Mouse (Mus musculus) spleen, adult 2 months (tissue): ENCODE measurements around the gene Tas2r118. TPM values are rescaled to one million over a fixed set of nuclear protein-coding genes. Genes with fewer than 3 reads are reported as not detected.

Source experiments
- DNase-seq, 2 experiments: peaks; one replicate each; pipeline versions ENCODE4 v3.0.0 to v3.0.0-alpha.2; 2012 to 2021; ENCODE audit warnings: low spot score in 2 of 2, low read depth in 1 of 2
- H3K27ac ChIP-seq: fragments of 200-500 bp; 2 replicates; pipeline ENCODE4 v1.5.1; 2012; ENCODE audit warnings: low read length, inconsistent platforms; ENCODE audit not compliant: insufficient read depth
- H3K27me3 ChIP-seq: fragments of 200-500 bp; 2 replicates; pipeline ENCODE4 v1.6.1; 2012; ENCODE audit warnings: mild to moderate bottlenecking, moderate library complexity, low read length, inconsistent platforms; ENCODE audit not compliant: control insufficient read depth, insufficient read depth
- H3K36me3 ChIP-seq: fragments of 200-500 bp; 2 replicates; pipeline ENCODE4 v1.6.1; 2012; ENCODE audit warnings: mild to moderate bottlenecking, low read length, inconsistent platforms; ENCODE audit not compliant: control insufficient read depth, insufficient read depth
- H3K4me1 ChIP-seq: fragments of 200-500 bp; 2 replicates; pipeline ENCODE4 v1.6.1; 2011; ENCODE audit warnings: inconsistent platforms; ENCODE audit not compliant: control insufficient read depth, insufficient read depth, insufficient read length
- H3K4me3 ChIP-seq: fragments of 200-500 bp; 2 replicates; pipeline ENCODE4 v1.5.1; 2011; ENCODE audit warnings: mild to moderate bottlenecking, inconsistent platforms; ENCODE audit not compliant: insufficient read depth, insufficient read length; ENCODE audit errors: extremely low read depth
- CTCF ChIP-seq: fragments of 200-500 bp; IDR thresholded peaks from 2 replicates; pipeline ENCODE4 v1.5.1; 2011; ENCODE audit warnings: mild to moderate bottlenecking, inconsistent platforms; ENCODE audit not compliant: insufficient read depth, insufficient read length, insufficient replicate concordance; ENCODE audit errors: extremely low read depth
- POLR2A ChIP-seq: fragments of 200-500 bp; IDR thresholded peaks from 2 replicates; pipeline ENCODE4 v1.6.1; 2011; ENCODE audit warnings: low read depth, low read length, inconsistent platforms
- WGBS: fragments of 180-500 bp; shearing (Covaris S2); methylation state at CpG from one replicate; pipeline ENCODE4 v1.1.7; 2018; 5-methylcytosine and 5-hydroxymethylcytosine counted together
- polyA plus RNA-seq: library from polyadenylated mRNA; depleted of rRNA; stranded (reverse); fragments of >200 nt; gene quantifications from 2 replicates; pipeline ENCODE4 v1.2.3, GENCODE M21; 2012; rRNA removed

Tas2r118 gene
- polyA plus RNA-seq, 1 experiment: not detected

DNA sequence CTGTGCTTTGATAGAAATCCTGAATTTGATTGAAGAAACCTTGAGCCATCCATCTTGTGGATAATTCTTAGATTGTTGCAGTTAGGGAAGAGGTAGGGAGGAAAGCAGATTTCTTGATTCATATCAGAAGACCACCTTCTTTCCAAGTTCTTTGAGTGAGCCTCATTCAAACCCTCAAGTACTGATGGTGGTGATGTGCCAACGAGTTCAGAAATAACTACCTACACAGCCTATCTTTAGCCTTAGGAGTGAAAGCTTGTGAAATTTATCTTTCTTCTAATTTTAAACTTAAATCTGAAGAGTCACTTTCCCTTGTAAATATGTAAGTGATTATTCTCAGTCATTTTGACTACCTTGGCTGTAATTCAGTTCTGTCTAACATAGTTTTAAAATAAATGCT is 6.1 kb downstream of the Tas2r118 start:
- Histone ChIP-seq H3K27me3 (no peaks in the 10 kb centered on the region), H3K27ac (no peak overlapping the region), H3K4me1 (no peaks in the 10 kb centered on the region), H3K36me3 (no peaks in the 10 kb centered on the region), H3K4me3 (no peak overlapping the region)
- DNase-seq: no peak
- WGBS: 56% methylated on average over 1 of the region's 1 CpGs
- no peak for TF ChIP-seq POLR2A
- TF ChIP-seq CTCF: no peak

DNA sequence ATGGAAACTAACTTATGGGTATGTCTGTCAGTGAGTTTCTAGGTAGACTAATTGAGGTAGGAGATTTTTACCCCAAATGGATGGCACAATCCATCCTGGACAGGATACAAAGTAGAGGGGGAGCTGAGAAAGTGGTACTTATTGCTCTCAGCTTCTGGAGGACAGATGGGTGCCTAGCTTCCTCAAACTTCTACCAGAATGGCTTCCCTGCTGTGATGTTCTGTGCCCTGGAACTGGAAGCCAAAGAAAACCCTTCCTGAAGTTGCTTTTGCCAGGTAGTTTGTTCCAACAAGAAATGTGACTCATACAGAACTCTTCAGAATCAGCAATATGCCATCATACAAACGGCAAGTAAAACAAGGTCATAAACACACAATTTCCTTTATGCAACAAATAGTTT is 29.1 kb downstream of the Tas2r118 start:
- TF ChIP-seq POLR2A (no peak), CTCF (no peak)
- Histone ChIP-seq H3K4me3 (no peak overlapping the region), H3K27ac (no peak overlapping the region), H3K36me3 (no peaks in the 10 kb centered on the region), H3K27me3 (no peaks in the 10 kb centered on the region), H3K4me1 (no peaks in the 10 kb centered on the region)
- WGBS: 87% methylated on average over 1 of the region's 1 CpGs
- no peak for DNase-seq

DNA sequence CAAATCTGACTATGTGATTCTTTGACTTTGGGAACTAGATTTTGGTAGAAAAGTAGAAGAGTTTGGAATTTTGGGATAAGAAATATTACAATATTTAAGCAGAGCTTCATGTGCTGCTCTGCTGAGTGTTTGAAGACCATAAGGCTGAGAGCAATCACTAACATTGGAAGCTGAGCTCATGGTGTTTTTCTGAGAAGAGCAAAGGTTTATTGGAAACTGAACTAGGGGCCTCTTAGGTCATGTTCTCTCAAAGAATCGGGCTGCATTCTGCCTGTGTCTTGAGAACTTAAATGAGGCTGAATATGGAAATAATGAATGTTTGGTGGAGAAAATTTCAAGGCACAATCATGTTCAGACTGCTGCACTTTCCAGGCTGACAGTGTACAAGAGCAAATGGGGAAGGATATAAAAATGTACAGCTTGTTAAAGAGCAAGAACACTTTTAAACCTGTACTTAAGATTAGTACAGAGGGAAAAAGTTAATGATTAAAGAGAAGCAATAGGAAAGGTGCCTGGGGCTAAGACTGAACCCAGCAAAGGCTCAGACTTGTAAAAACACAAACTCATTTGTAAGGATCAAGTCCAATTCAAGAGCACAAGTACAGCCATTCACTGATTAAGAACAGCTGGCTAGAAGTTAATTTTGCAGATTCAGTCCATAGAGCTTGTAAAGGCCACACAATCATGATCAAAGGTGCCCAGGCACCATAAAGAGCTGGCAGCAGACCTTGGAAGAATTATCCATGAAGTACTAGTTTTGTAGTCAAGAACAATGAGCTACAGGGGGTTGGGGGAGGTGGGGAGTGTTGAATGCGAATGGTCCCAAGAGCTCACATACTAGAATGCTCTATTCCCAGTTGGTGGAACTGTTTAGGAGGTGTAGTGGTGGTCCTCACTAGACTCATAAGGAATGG is 31.0 kb downstream of the Tas2r118 start:
- H3K4me1 ChIP-seq: no peaks in the 10 kb centered on the region
- no peak overlapping the region for H3K27ac ChIP-seq
- 86% methylated on average over 2 of the region's 2 CpGs for WGBS
- H3K4me3 ChIP-seq: no peak overlapping the region
- no peaks in the 10 kb centered on the region for H3K27me3 ChIP-seq
- H3K36me3 ChIP-seq: no peaks in the 10 kb centered on the region
- DNase-seq: no peak
- TF ChIP-seq CTCF (no peak), POLR2A (no peak)

DNA sequence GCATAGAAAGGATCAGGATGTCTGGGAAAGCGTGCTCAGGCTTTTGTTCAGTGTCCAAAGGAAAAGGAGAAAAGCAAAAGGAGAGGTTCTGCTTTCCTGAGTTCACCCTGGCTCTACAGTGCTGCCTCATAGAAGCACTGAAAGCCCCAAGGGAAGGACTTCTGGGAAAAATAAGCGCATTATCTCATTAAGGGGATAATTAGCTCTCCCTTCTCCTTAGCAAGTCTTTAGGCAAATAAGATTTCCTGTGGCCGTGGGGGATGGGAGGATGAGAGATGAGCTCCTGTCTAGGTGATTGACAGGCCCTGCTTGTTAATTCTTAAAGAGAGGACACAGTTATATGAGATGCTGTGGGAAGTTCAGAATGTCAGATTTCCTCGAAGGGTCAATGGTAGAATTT is 33.4 kb downstream of the Tas2r118 start:
- Histone ChIP-seq H3K4me3 (no peak overlapping the region), H3K27ac (no peak overlapping the region), H3K27me3 (no peaks in the 10 kb centered on the region), H3K4me1 (no peaks in the 10 kb centered on the region), H3K36me3 (no peaks in the 10 kb centered on the region)
- 65% methylated on average over 4 of the region's 4 CpGs for whole genome bisulfite sequencing
- DNase-seq: no peak
- no peak for TF ChIP-seq POLR2A
- TF ChIP-seq CTCF: no peak

DNA sequence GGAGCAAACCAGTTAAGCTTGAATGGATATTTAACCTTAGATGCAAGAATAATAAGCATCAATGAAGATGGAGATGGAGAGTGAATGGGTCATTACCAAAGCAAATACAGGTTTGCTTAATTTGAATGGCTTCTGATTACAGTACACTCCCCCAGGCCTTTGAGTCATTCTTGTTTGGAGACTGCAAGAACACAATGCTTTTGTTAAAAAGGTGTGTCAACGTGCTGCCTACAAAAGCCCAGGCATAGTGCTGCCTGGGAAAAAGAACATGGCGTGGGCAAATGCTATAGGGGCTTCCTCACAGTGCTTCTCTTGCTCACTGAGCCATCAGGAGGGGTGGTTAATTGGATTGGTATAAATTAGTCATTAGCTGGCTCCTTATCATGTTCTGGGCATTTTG is 46.1 kb downstream of the Tas2r118 start:
- no peaks in the 10 kb centered on the region for H3K36me3 ChIP-seq
- WGBS: 65% methylated on average over 2 of the region's 2 CpGs
- H3K27me3 ChIP-seq: no peaks in the 10 kb centered on the region
- no peak for DNase-seq
- H3K4me1 ChIP-seq: no peaks in the 10 kb centered on the region
- no peak overlapping the region for H3K27ac ChIP-seq
- TF ChIP-seq POLR2A (no peak), CTCF (no peak)
- no peak overlapping the region for H3K4me3 ChIP-seq

Other genes with a start within 250 kb of the Tas2r118 start
- 0.53 and 0.60 TPM in 2 replicates for gene Cadps2, start 130.6 kb downstream of the Tas2r118 start, polyA plus RNA-seq
- gene Slc13a1, start 198.0 kb upstream of the Tas2r118 start, polyA plus RNA-seq: 0.05 TPM in 1 of 2 replicates, not detected in the other